Mouse (Mus musculus) lung, embryonic 15.5 days (tissue): ENCODE measurements at regions not wholly inside any gene's neighbourhood (a gene's known extent, or its start where the extent isn't known, plus 50 kb on each side); places are given as distances from the start of the nearest gene placed in this dataset.
A peak's percentile ranks its signal among the peaks of the same experiment; 100 is the strongest.

ENCODE experiments used
- ATAC-seq: fragments of 200-750 bp; cut with Nextera tagmentation; 2 replicates; pipeline ENCODE4 v1.8.0; 2017; ENCODE audit warnings: moderate number of reproducible peaks, borderline replicate concordance; ENCODE audit not compliant: low FRiP score, low TSS enrichment; ENCODE audit errors: extremely low read depth
- H3K27ac ChIP-seq: fragments of 300-500 bp; sonication (generic); 2 replicates; pipeline ENCODE4 v1.5.1; 2015; ENCODE audit warnings: moderate library complexity, mild to moderate bottlenecking, inconsistent platforms
- H3K27me3 ChIP-seq: fragments of 300-500 bp; sonication (generic); 2 replicates; pipeline ENCODE4 v1.6.1; 2015; ENCODE audit warnings: inconsistent platforms
- H3K36me3 ChIP-seq: fragments of 300-500 bp; sonication (generic); 2 replicates; pipeline ENCODE4 v1.6.1; 2015; ENCODE audit warnings: inconsistent platforms
- H3K4me1 ChIP-seq: fragments of 300-500 bp; sonication (generic); 2 replicates; pipeline ENCODE4 v1.6.1; 2015; ENCODE audit warnings: inconsistent platforms
- H3K4me2 ChIP-seq: fragments of 300-500 bp; sonication (generic); 2 replicates; pipeline ENCODE4 v1.6.1; 2015; ENCODE audit warnings: inconsistent platforms, mild to moderate bottlenecking, moderate library complexity
- H3K4me3 ChIP-seq: fragments of 300-500 bp; sonication (generic); 2 replicates; pipeline ENCODE4 v1.5.1; 2015; ENCODE audit warnings: mild to moderate bottlenecking, inconsistent platforms
- H3K9ac ChIP-seq: fragments of 300-500 bp; sonication (generic); 2 replicates; pipeline ENCODE4 v1.6.1; 2015; ENCODE audit warnings: inconsistent platforms
- H3K9me3 ChIP-seq: fragments of 300-500 bp; sonication (generic); 2 replicates; pipeline ENCODE4 v1.6.1; 2016; ENCODE audit warnings: inconsistent platforms
- WGBS: fragments of 180-500 bp; shearing (Covaris S2); methylation state at CpG from one replicate; pipeline ENCODE4 v1.1.7; 2015; 5-methylcytosine and 5-hydroxymethylcytosine counted together

DNA sequence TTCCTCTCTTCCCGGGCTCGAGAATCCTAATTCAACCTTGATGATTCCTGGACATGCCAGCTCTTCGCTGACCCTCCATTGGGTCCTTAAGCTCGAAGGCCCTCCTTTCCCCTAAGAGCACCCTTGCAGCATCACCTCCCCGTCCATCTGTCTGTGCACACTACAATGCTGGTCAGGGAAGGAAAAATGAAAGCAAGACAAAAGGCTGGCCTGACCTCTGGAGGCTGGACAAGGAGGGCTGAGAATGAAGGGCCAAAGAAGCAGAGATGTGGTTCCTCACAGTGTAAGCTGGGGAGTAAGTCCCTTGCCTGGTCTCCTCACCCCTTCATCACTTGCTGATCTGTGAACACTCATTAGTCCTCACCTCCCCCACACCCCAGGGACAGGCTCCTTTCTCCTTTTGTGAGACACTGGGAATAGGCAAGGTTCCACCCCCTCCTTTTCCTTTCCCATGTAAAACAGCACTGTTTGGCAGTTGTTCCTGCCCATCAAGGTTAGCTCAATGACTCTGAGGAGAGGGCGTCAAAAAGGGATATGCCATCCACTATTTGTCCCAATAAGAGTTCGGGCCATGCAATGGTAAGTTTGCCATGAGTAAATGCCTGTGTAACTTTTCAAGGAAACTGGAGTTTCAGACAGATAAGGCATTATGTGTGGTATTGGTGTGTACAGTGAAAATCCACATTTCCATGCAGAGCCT is 332.3 kb downstream of the Diras2 start:
- WGBS = 86% methylated on average over 7 of the region's 7 CpGs
- H3K9ac ChIP-seq = no peak overlapping the region
- no peaks in the 10 kb centered on the region for H3K36me3 ChIP-seq
- H3K27me3 ChIP-seq = no peaks in the 10 kb centered on the region
- H3K4me2 ChIP-seq = no peak overlapping the region
- no peaks in the 10 kb centered on the region for H3K4me1 ChIP-seq
- ATAC-seq = no peak
- no peak overlapping the region for H3K4me3 ChIP-seq
- no peak overlapping the region for H3K27ac ChIP-seq
- no peaks in the 10 kb centered on the region for H3K9me3 ChIP-seq

DNA sequence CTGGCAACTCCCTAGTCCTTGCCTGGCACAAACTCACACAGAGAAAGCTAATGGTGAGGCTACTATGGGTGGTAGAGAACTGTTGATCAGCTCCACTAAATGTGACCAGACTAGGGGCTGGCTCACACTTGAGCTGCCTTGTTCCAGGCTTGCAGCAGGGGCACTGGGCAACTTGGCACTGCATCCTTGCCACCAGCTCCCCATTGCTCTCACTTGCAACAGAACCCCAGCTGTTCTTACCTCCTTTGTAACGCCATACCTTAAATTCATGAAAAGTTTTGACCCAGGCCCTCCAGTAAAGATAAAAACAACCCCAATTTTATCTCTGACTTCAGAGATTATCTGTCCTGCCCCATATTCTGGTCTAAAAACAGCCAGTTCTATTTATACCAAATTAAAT is 328.7 kb downstream of the Diras2 start:
- Histone ChIP-seq H3K27me3 (no peaks in the 10 kb centered on the region), H3K9me3 (no peaks in the 10 kb centered on the region), H3K36me3 (no peaks in the 10 kb centered on the region), H3K9ac (no peak overlapping the region), H3K27ac (no peak overlapping the region), H3K4me3 (no peak overlapping the region), H3K4me2 (no peak overlapping the region), H3K4me1 (no peaks in the 10 kb centered on the region)
- 71% methylated on average over 1 of the region's 1 CpGs for WGBS
- no peak for ATAC-seq

DNA sequence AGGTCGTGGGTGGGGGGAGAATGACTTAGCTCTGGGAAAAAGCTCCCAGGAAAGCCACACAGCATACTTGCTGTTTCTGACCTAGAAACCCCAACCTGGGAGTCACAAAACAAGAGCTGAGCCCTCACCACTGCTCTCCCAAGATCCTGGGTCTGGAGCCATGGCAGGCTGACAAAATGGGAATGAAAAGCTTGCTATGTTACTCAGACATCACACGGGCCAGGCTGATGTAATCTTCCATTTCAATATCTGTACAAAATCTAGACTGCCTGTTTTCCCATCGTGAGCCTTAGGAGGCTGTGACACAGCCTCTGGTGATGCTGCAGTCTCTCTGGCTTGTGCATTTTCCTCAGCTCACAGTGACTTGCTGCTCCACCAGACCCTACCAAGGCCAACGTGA is 325.1 kb downstream of the Diras2 start:
- ATAC-seq = no peak
- Histone ChIP-seq H3K36me3 (no peaks in the 10 kb centered on the region), H3K4me2 (no peak overlapping the region), H3K4me3 (no peak overlapping the region), H3K4me1 (no peaks in the 10 kb centered on the region), H3K9me3 (no peaks in the 10 kb centered on the region), H3K9ac (no peak overlapping the region), H3K27me3 (no peaks in the 10 kb centered on the region), H3K27ac (no peak overlapping the region)
- WGBS = 70% methylated on average over 4 of the region's 4 CpGs

DNA sequence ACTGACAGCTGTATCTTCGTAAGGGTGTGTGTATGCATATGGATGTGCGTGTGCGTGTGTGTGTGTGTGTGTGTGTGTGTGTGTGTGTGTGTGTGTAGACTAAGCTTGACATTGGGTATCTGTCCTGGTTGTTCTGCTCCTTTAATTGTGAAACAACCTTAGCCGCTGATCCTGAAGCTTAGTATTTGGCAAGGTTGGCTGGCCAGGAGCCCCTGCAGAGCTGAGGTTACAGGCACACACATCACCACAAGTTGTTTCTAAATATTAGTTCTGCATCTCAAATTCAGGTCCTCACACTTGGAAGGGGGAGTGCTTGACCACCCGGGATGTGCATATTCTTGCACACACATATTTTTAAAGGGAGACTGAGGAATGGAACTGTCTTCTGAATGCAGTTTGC is 314.7 kb downstream of the Diras2 start:
- H3K9ac ChIP-seq = no peak overlapping the region
- H3K9me3 ChIP-seq = no peaks in the 10 kb centered on the region
- no peak overlapping the region for H3K27ac ChIP-seq
- H3K36me3 ChIP-seq = no peaks in the 10 kb centered on the region
- no peaks in the 10 kb centered on the region for H3K4me1 ChIP-seq
- H3K4me3 ChIP-seq = no peak overlapping the region
- WGBS = 79% methylated on average over 5 of the region's 5 CpGs
- H3K4me2 ChIP-seq = no peak overlapping the region
- no peak for ATAC-seq
- no peaks in the 10 kb centered on the region for H3K27me3 ChIP-seq

DNA sequence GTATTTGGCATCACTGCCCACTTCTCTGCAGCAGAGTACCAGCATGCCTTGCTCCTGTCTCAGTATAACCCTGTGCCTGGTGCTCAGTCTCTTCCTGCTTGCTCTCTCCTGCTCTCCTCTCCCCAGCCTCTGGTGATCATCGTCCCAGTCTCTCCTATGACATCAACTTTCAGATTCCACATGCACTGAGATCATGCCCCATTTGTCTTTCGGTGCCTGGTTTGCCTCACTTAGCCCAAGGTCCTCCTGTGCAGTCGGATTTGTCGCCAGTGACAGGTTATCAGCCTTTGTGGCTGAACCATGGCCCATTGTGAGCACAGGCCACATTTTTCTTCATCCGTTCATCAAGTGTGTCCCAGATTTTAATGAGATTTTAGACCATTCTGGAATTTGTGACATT is 314.0 kb downstream of the Diras2 start:
- Histone ChIP-seq H3K27me3 (no peaks in the 10 kb centered on the region), H3K4me2 (no peak overlapping the region), H3K27ac (no peak overlapping the region), H3K9ac (no peak overlapping the region), H3K4me1 (peaks cover 4% of the 10 kb centered on the region), H3K9me3 (no peaks in the 10 kb centered on the region), H3K4me3 (no peak overlapping the region), H3K36me3 (no peaks in the 10 kb centered on the region)
- WGBS = 63% methylated on average over 5 of the region's 5 CpGs
- no peak for ATAC-seq

DNA sequence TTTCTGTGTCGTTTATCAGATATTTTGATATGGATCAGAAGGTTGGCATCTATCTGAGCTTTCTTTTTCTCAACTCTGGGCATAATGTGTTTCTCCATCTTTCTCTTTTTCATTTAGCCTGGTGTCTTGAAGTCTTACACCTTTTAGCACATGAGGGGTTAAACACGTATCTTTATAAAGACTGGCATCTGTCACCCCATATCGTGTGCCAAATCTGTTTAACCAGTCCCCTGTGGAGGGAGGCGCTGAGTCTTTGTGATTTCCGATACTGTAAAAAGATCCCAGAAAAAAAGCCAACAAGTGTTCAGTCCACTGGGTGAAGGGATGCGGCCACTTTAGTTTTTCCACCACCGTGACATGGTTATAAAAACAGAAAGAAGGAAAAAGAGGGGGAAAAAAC is 313.3 kb downstream of the Diras2 start:
- H3K9ac ChIP-seq = no peak overlapping the region
- ATAC-seq = no peak
- no peaks in the 10 kb centered on the region for H3K36me3 ChIP-seq
- no peak overlapping the region for H3K27ac ChIP-seq
- no peaks in the 10 kb centered on the region for H3K9me3 ChIP-seq
- peaks cover 11% of the 10 kb centered on the region for H3K4me1 ChIP-seq
- no peak overlapping the region for H3K4me3 ChIP-seq
- H3K4me2 ChIP-seq = no peak overlapping the region
- no peaks in the 10 kb centered on the region for H3K27me3 ChIP-seq
- WGBS = 68% methylated on average over 7 of the region's 7 CpGs

DNA sequence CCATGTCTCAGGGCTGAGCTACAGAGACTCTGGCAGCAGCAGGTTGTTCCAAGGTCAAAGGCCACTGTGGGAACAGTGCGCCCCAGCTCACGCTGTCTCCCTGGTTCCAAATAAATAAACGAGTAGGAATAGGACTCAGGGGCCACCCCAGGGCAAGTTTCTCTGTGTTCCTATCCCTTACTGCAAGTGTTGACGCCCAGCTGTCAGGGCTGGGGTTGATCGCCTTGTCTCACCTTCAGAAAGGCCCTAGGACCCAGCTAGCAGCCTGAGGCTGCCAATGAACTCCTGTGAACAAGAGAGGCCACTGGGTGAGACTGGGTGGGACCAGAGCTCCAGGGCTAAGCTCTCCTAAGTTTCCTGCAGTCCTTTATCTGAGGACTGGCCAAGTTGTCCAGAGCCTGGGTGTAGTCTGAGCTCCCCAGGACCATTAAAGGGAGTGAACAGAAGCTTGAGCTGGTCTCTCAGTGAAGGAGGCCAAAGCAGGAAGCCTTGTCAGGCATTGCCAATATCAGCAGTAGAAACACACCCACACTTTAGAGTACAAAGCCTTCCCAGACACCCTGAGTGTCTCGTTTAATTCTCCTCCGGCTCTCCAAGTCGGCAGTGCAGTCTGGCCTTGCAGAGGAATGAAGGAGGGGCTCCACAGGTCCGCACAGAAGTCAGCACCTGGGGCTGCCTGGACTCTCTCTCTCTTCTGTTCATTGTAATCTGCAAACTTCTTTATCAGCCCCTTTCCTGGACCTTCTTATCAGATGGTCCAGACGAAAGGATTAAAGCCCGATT is 308.6 kb downstream of the Diras2 start:
- Histone ChIP-seq H3K9ac (0 out of 2 replicates have a peak overlapping the region, but pooled peaks have one; percentile 12), H3K9me3 (no peaks in the 10 kb centered on the region), H3K27me3 (no peaks in the 10 kb centered on the region), H3K27ac (peak overlapping the region; percentile 75), H3K4me1 (peaks cover 20% of the 10 kb centered on the region), H3K4me3 (no peak overlapping the region), H3K36me3 (no peaks in the 10 kb centered on the region), H3K4me2 (no peak overlapping the region)
- peak; percentile 57 for ATAC-seq
- WGBS = 34% methylated on average over 11 of the region's 11 CpGs

DNA sequence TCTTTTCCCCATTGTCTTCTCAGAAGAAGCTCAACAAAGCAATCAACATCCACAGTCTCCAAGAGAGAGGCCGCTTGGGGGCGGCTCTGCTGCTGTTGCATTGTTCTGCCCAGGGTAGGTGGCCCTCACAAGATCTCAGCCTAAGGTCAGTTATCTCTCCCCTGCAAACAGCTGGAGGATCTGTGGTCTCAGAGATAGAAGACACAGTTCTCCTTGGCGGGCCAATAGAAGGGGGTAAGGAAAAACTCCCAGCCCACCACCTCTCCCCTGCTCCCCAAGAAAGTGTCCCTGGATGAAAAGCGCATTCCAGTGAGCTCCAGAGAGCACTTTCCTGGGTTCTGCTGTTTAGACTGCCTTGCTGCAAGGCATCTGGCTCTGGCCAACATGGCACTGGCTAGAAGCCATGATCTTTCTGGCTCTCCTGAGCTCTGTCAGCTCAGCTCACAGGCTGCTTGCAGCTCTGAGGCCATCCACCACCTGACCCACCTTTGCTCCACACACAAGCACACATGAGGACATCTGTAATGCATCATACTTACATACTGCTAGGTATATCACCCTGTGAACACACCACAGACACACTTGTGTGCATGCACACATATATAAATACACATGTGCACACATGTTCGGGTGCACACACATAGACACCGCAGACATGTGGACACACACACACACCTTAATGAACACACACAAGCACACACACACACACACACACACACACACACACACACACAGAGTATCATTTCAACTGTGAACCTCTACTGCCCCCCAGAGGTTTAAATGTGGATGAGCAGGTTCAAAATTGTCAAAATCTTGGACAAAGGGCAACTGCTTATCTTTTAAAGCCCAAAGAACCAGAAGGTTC is 307.7 kb downstream of the Diras2 start:
- peak overlapping the region; percentile 75 for H3K27ac ChIP-seq

DNA sequence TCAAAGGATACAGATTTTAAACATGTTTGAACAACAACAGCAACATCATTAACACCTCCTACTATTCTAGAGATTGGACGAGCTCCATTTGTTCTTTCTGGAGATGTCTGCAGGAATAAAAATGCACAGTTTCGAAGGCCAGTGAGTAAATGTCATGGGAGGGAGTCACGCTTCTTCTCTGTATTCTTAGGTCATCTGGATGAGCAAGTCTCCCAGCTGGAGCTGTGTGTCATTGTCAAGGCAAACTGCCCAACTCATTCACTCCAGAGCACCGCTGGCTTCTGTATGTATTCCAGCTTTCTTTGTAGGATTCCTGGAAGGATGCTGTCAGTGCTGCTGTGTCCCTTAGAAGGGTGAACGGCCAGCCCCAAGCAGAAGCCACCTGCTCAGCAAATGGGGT is 297.1 kb downstream of the Diras2 start:
- 52% methylated on average over 5 of the region's 5 CpGs for WGBS
- no peak for ATAC-seq

More for the DNA sequence above, 307.7 kb downstream of the Diras2 start:
- Histone ChIP-seq H3K9me3 (no peaks in the 10 kb centered on the region), H3K27me3 (no peaks in the 10 kb centered on the region), H3K36me3 (no peaks in the 10 kb centered on the region), H3K9ac (0 out of 2 replicates have a peak overlapping the region, but pooled peaks have one; percentile 1), H3K4me3 (no peak overlapping the region), H3K4me2 (no peak overlapping the region), H3K4me1 (peaks cover 20% of the 10 kb centered on the region)
- 0 out of 2 replicates have a peak, but pooled peaks have one; percentile 35 for ATAC-seq
- 46% methylated on average over 6 of the region's 6 CpGs for WGBS

DNA sequence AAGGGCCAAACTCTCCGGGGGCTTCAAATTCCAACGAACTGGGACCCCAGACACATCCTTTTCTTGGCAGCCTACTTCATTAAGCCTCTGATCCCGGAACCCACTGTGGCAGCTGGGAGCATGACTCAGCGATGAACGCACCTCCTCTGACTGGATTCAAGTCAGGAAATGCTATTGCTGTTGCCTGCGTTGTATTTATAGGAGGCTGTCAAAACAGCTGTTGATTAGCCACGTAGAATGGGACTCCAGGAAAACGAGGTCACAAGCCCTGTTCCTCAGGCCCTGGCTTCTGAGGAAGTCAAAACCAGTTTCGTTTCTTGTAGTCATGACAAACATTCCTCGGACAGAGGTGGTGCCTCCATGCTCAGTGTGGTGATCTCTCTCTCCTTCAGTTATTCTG is 295.0 kb downstream of the Diras2 start:
- no peaks in the 10 kb centered on the region for H3K4me1 ChIP-seq
- no peak for ATAC-seq
- H3K27ac ChIP-seq = no peak overlapping the region
- no peak overlapping the region for H3K4me3 ChIP-seq
- no peaks in the 10 kb centered on the region for H3K9me3 ChIP-seq
- no peak overlapping the region for H3K9ac ChIP-seq
- no peak overlapping the region; the same call in 1 of the 2 replicates for H3K4me2 ChIP-seq
- no peaks in the 10 kb centered on the region for H3K36me3 ChIP-seq
- 35% methylated on average over 10 of the region's 10 CpGs for WGBS
- no peaks in the 10 kb centered on the region for H3K27me3 ChIP-seq

More for the DNA sequence above, 297.1 kb downstream of the Diras2 start:
- H3K27ac ChIP-seq = no peak overlapping the region
- no peak overlapping the region for H3K4me3 ChIP-seq
- H3K9me3 ChIP-seq = no peaks in the 10 kb centered on the region
- no peaks in the 10 kb centered on the region for H3K27me3 ChIP-seq
- H3K4me2 ChIP-seq = no peak overlapping the region
- H3K9ac ChIP-seq = no peak overlapping the region
- no peaks in the 10 kb centered on the region for H3K4me1 ChIP-seq
- no peaks in the 10 kb centered on the region for H3K36me3 ChIP-seq

DNA sequence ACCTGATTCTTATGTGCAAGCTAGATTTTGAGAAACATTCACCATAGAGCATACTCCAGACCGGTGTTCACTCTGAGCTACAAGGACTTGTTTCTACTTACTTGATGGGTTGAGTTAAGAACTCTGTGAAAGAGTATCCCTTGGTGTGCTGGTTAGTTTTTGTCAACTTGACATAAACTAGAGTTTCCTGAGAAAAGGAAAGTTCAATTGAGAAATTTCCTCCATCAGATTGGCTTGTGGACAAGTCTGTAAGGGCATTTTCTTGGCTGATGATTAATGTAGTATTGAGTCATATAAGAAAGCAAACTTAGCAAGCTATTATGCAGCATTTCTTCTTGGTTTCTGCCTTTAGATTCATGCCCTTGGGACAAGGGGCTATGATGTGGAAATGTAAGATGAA is 291.5 kb downstream of the Diras2 start:
- no peak overlapping the region for H3K4me3 ChIP-seq
- H3K27ac ChIP-seq = no peak overlapping the region
- H3K27me3 ChIP-seq = no peaks in the 10 kb centered on the region
- no peaks in the 10 kb centered on the region for H3K9me3 ChIP-seq
- no peaks in the 10 kb centered on the region for H3K4me1 ChIP-seq
- no peak overlapping the region for H3K4me2 ChIP-seq
- no peak overlapping the region for H3K9ac ChIP-seq
- 86% methylated on average over 1 of the region's 1 CpGs for WGBS
- H3K36me3 ChIP-seq = no peaks in the 10 kb centered on the region
- ATAC-seq = no peak

DNA sequence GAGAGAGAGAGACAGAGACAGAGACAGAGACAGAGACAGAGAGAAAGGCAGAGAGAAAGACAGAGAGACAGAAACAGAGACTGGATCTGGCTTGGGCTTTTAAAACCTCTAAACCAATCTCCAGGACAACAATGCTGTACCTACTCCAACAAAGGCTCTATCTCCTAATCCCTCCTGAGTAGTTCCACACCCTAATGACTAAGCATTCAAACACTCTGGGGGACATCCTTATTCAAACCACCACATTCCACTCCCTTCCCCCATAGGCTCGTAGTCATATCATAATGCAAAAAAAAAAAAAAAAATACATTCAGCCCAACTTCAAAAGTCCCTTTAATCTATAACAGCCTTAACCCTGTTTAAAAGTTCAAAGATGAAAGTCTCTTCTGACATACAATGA is 289.3 kb downstream of the Diras2 start:
- Histone ChIP-seq H3K4me2 (no peak overlapping the region), H3K9ac (no peak overlapping the region), H3K27ac (no peak overlapping the region), H3K9me3 (no peaks in the 10 kb centered on the region), H3K27me3 (no peaks in the 10 kb centered on the region), H3K4me3 (no peak overlapping the region), H3K36me3 (no peaks in the 10 kb centered on the region), H3K4me1 (no peaks in the 10 kb centered on the region)
- 20% methylated on average over 1 of the region's 1 CpGs for WGBS
- ATAC-seq = no peak
